Mouse (Mus musculus) myocyte (in vitro differentiated cells): Measurements from ENCODE around the gene Twf2.

ENCODE experiments used
- CEBPB ChIP-seq: IDR thresholded peaks from 2 replicates; pipeline ENCODE4 v1.6.1; 2011; ENCODE audit warnings: mild to moderate bottlenecking, moderate library complexity; ENCODE audit not compliant: poor library complexity, insufficient read depth, severe bottlenecking
- E2F4 ChIP-seq: IDR thresholded peaks from one replicate; pipeline ENCODE4 v1.6.1; 2011; ENCODE audit warnings: mild to moderate bottlenecking, control low read depth, moderate library complexity; ENCODE audit not compliant: insufficient read depth
- MAX ChIP-seq: IDR thresholded peaks from one replicate; pipeline ENCODE4 v1.6.1; 2011; ENCODE audit warnings: low read depth, mild to moderate bottlenecking, control low read depth
- MYOD1 ChIP-seq, 3 experiments: IDR thresholded peaks; one replicate each; pipeline ENCODE4 v1.6.1; 2011; ENCODE audit warnings: control low read depth in 2 of 3, low read depth in 2 of 3, mild to moderate bottlenecking in 2 of 3, moderate library complexity in 1 of 3; ENCODE audit not compliant: insufficient read length in 2 of 3, control insufficient read depth in 1 of 3
- MYOG ChIP-seq, 3 experiments: IDR thresholded peaks; one replicate each; pipeline ENCODE4 v1.6.1; 2011; ENCODE audit warnings: control low read depth in 2 of 3, low read depth in 2 of 3, mild to moderate bottlenecking in 2 of 3; ENCODE audit not compliant: insufficient read length in 2 of 3, control insufficient read depth in 1 of 3, insufficient read depth in 1 of 3
- POLR2A ChIP-seq: IDR thresholded peaks from one replicate; pipeline ENCODE4 v1.6.1; 2011; ENCODE audit warnings: low read depth, mild to moderate bottlenecking, control low read depth, moderate library complexity; ENCODE audit not compliant: insufficient read length
- POLR2AphosphoS2 ChIP-seq: IDR thresholded peaks from one replicate; pipeline ENCODE4 v1.6.1; 2011; ENCODE audit warnings: low read depth, control low read depth; ENCODE audit not compliant: insufficient read length
- REST ChIP-seq: IDR thresholded peaks from one replicate; pipeline ENCODE4 v1.6.1; 2011; ENCODE audit warnings: mild to moderate bottlenecking, control low read depth, moderate library complexity; ENCODE audit not compliant: insufficient read depth, insufficient read length
- SRF ChIP-seq: IDR thresholded peaks from one replicate; pipeline ENCODE4 v1.6.1; 2011; ENCODE audit warnings: low read depth; ENCODE audit not compliant: control insufficient read depth, insufficient read length
- TCF12 ChIP-seq: IDR thresholded peaks from one replicate; pipeline ENCODE4 v1.6.1; 2011; ENCODE audit warnings: mild to moderate bottlenecking, control low read depth; ENCODE audit not compliant: poor library complexity, insufficient read depth, severe bottlenecking
- TCF3 ChIP-seq: IDR thresholded peaks from one replicate; pipeline ENCODE4 v1.6.1; 2011; ENCODE audit warnings: low read depth, control low read depth; ENCODE audit not compliant: insufficient read length
- USF1 ChIP-seq: IDR thresholded peaks from one replicate; pipeline ENCODE4 v1.6.1; 2011; ENCODE audit warnings: low read depth, mild to moderate bottlenecking, control low read depth, moderate library complexity

GRCm38 (mm10) chr9:106179964-106180363 lies 22.9 kb upstream of the Twf2 start:
- TF ChIP-seq POLR2A: no peak
- no peak for TF ChIP-seq MYOG (IDR thresholded peaks at IDR 0.05; ENCODE audit: control insufficient read depth in 1 of 3, insufficient read depth in 1 of 3, insufficient read length in 2 of 3, low read depth in 2 of 3)
- no peak for TF ChIP-seq POLR2AphosphoS2
- no peak for TF ChIP-seq TCF12
- TF ChIP-seq USF1: no peak
- TF ChIP-seq MYOD1 (IDR thresholded peaks at IDR 0.05; ENCODE audit: control insufficient read depth in 1 of 3, insufficient read length in 2 of 3, low read depth in 2 of 3): no peak
- no peak for TF ChIP-seq MAX
- no peak for TF ChIP-seq E2F4
- no peak for TF ChIP-seq REST
- TF ChIP-seq TCF3: no peak
- TF ChIP-seq SRF: no peak
- no peak for TF ChIP-seq CEBPB
